Mouse (Mus musculus) R1 (cell line): ENCODE data around the gene Adam1a.

Experiments used
- DNase-seq: peaks from one replicate; pipeline ENCODE4 v3.0.0-alpha.2; 2018; ENCODE audit warnings: low read depth, low spot score

Gene Adam1a

GRCm38 (mm10) chr5:121500719-121501118 is 44.6 kb downstream of the Adam1a start:
- DNase-seq = no peak

DNA sequence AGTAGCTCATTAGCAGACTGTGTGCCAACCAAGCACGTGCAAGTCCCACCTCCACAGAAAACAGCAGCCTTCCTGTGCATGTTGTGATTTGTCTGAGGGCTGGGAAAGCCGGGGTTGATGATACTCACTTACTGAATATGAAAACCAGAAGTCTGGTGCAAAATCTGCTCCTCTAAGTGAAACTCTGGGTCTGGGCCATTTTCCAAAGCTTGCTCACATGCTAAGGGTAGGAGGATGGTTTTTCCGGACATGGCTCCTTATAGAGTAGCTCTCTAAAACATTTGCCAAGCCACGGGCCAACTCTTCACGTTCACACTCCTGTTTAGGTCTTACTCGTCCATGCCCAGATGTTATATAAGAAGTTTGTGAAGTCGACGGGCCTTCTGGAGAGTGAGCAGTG is 52.0 kb downstream of the Adam1a start:
- no peak for DNase-seq

DNA sequence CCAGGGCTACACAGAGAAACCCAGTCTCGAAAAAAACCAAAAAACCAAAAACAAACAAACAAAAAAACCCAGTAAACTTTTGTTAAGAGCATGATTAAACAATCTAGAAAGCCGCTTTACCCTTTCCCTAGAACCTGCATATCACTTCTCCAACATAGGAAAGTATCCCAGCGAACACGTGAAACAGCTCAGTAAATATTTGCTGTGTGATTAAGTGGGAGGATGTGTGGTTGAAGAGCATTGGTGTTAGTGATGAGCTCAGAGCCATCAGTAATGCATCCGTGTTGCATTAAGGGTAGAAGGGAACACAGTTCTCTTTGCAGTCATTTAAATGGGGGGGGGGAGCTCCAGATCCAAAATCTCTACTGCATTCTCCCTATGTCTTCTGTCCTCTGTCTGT is 60.5 kb downstream of the Adam1a start:
- no peak for DNase-seq

- peak; percentile 68 for DNase-seq
Measured at GRCm38 (mm10) chr5:121477680-121478079, 67.6 kb downstream of the Adam1a start.

- DNase-seq = no peak
Measured at GRCm38 (mm10) chr5:121476040-121476439, 69.2 kb downstream of the Adam1a start.

GRCm38 (mm10) chr5:121474610-121475009 is 70.7 kb downstream of the Adam1a start:
- DNase-seq = no peak

GRCm38 (mm10) chr5:121472411-121472810 is 72.9 kb downstream of the Adam1a start:
- DNase-seq = peak; percentile 77

- no peak for DNase-seq
Measured at GRCm38 (mm10) chr5:121469566-121469965, 75.7 kb downstream of the Adam1a start.
